Mouse (Mus musculus): ENCODE measurements around the gene Tnni3k. TPM values are rescaled to one million over a fixed set of nuclear protein-coding genes. Genes with fewer than 3 reads are reported as not detected.
A peak's percentile ranks its signal among the peaks of the same experiment; 100 is the strongest.
"Not testable (repeated sequence)": the region's sequence is repeated elsewhere in the genome, so short reads cannot be mapped to it uniquely, and the experiment has no call there.

The Tnni3k gene
- polyA plus RNA-seq, 1 experiment: not detected

- H3K27me3 ChIP-seq (ENCODE audit: control insufficient read depth, insufficient read depth, low read length): no peaks in the 10 kb centered on the region
Measured at GRCm38 (mm10) chr3:154834373-154834772, 220.8 kb downstream of the Tnni3k start.

GRCm38 (mm10) chr3:154825739-154826138 is 229.5 kb downstream of the Tnni3k start:
- Histone ChIP-seq H3K4me3 (ENCODE audit: control insufficient read depth, low read depth, low read length) (no peak overlapping the region), H3K4me1 (ENCODE audit: control insufficient read depth, insufficient read depth, low read length) (no peaks in the 10 kb centered on the region), H3K36me3 (ENCODE audit: control insufficient read depth, insufficient read depth, low read length) (no peaks in the 10 kb centered on the region), H3K27me3 (ENCODE audit: control insufficient read depth, insufficient read depth, low read length) (no peaks in the 10 kb centered on the region), H3K27ac (ENCODE audit: control insufficient read depth, insufficient read depth, low read depth, low read length) (no peak overlapping the region)
- no peak for TF ChIP-seq POLR2A (IDR thresholded peaks at IDR 0.05; ENCODE audit: control insufficient read depth, low read depth, low read length)

More at GRCm38 (mm10) chr3:154834373-154834772, 220.8 kb downstream of the Tnni3k start:
- Histone ChIP-seq H3K36me3 (ENCODE audit: control insufficient read depth, insufficient read depth, low read length) (no peaks in the 10 kb centered on the region), H3K4me1 (ENCODE audit: control insufficient read depth, insufficient read depth, low read length) (no peaks in the 10 kb centered on the region), H3K4me3 (ENCODE audit: control insufficient read depth, low read depth, low read length) (no peak overlapping the region), H3K27ac (ENCODE audit: control insufficient read depth, insufficient read depth, low read depth, low read length) (no peak overlapping the region)
- no peak for TF ChIP-seq CTCF (IDR thresholded peaks at IDR 0.05; ENCODE audit: control insufficient read depth, insufficient read depth, insufficient replicate concordance, low read depth, low read length)
- no peak for TF ChIP-seq POLR2A (IDR thresholded peaks at IDR 0.05; ENCODE audit: control insufficient read depth, low read depth, low read length)

- H3K27me3 ChIP-seq (ENCODE audit: control insufficient read depth, insufficient read depth, low read length): no peaks in the 10 kb centered on the region
- TF ChIP-seq CTCF (IDR thresholded peaks at IDR 0.05; ENCODE audit: control insufficient read depth, insufficient read depth, insufficient replicate concordance, low read depth, low read length) (no peak), POLR2A (IDR thresholded peaks at IDR 0.05; ENCODE audit: control insufficient read depth, low read depth, low read length) (no peak)
- H3K36me3 ChIP-seq (ENCODE audit: control insufficient read depth, insufficient read depth, low read length): no peaks in the 10 kb centered on the region
- H3K27ac ChIP-seq (ENCODE audit: control insufficient read depth, insufficient read depth, low read depth, low read length): no peak overlapping the region
- no peaks in the 10 kb centered on the region for H3K4me1 ChIP-seq (ENCODE audit: control insufficient read depth, insufficient read depth, low read length)
- H3K4me3 ChIP-seq (ENCODE audit: control insufficient read depth, low read depth, low read length): no peak overlapping the region
Measured at GRCm38 (mm10) chr3:154824713-154825112, 230.5 kb downstream of the Tnni3k start.

- H3K4me3 ChIP-seq (ENCODE audit: control insufficient read depth, low read depth, low read length); H3K4me1 ChIP-seq (ENCODE audit: control insufficient read depth, insufficient read depth, low read length); H3K36me3 ChIP-seq (ENCODE audit: control insufficient read depth, insufficient read depth, low read length); H3K27me3 ChIP-seq (ENCODE audit: control insufficient read depth, insufficient read depth, low read length); H3K27ac ChIP-seq (ENCODE audit: control insufficient read depth, insufficient read depth, low read depth, low read length): not testable (repeated sequence)
Measured at GRCm38 (mm10) chr3:154819684-154820083, 235.5 kb downstream of the Tnni3k start.

- Histone ChIP-seq H3K4me3 (ENCODE audit: control insufficient read depth, low read depth, low read length) (no peak overlapping the region), H3K27ac (ENCODE audit: control insufficient read depth, insufficient read depth, low read depth, low read length) (no peak overlapping the region), H3K27me3 (ENCODE audit: control insufficient read depth, insufficient read depth, low read length) (no peaks in the 10 kb centered on the region), H3K4me1 (ENCODE audit: control insufficient read depth, insufficient read depth, low read length) (peaks cover 2% of the 10 kb centered on the region; the same call in 1 of the 2 replicates), H3K36me3 (ENCODE audit: control insufficient read depth, insufficient read depth, low read length) (no peaks in the 10 kb centered on the region)
- TF ChIP-seq POLR2A (IDR thresholded peaks at IDR 0.05; ENCODE audit: control insufficient read depth, low read depth, low read length) (no peak), CTCF (IDR thresholded peaks at IDR 0.05; ENCODE audit: control insufficient read depth, insufficient read depth, insufficient replicate concordance, low read depth, low read length) (peak; percentile 97)
Measured at GRCm38 (mm10) chr3:154817732-154818131, 237.5 kb downstream of the Tnni3k start.

GRCm38 (mm10) chr3:154816801-154817625 is 238.2 kb downstream of the Tnni3k start:
- Histone ChIP-seq H3K27me3 (ENCODE audit: control insufficient read depth, insufficient read depth, low read length) (no peaks in the 10 kb centered on the region), H3K36me3 (ENCODE audit: control insufficient read depth, insufficient read depth, low read length) (no peaks in the 10 kb centered on the region), H3K4me1 (ENCODE audit: control insufficient read depth, insufficient read depth, low read length) (peaks cover 2% of the 10 kb centered on the region; the same call in 1 of the 2 replicates), H3K27ac (ENCODE audit: control insufficient read depth, insufficient read depth, low read depth, low read length) (no peak overlapping the region), H3K4me3 (ENCODE audit: control insufficient read depth, low read depth, low read length) (no peak overlapping the region)
- TF ChIP-seq CTCF (IDR thresholded peaks at IDR 0.05; ENCODE audit: control insufficient read depth, insufficient read depth, insufficient replicate concordance, low read depth, low read length): no peak
- TF ChIP-seq POLR2A (IDR thresholded peaks at IDR 0.05; ENCODE audit: control insufficient read depth, low read depth, low read length): no peak

- Histone ChIP-seq H3K27me3 (ENCODE audit: control insufficient read depth, insufficient read depth, low read length) (no peaks in the 10 kb centered on the region), H3K36me3 (ENCODE audit: control insufficient read depth, insufficient read depth, low read length) (no peaks in the 10 kb centered on the region), H3K4me1 (ENCODE audit: control insufficient read depth, insufficient read depth, low read length) (peaks cover 2% of the 10 kb centered on the region; the same call in 1 of the 2 replicates), H3K27ac (ENCODE audit: control insufficient read depth, insufficient read depth, low read depth, low read length) (no peak overlapping the region), H3K4me3 (ENCODE audit: control insufficient read depth, low read depth, low read length) (no peak overlapping the region)
- TF ChIP-seq POLR2A (IDR thresholded peaks at IDR 0.05; ENCODE audit: control insufficient read depth, low read depth, low read length) (no peak), CTCF (IDR thresholded peaks at IDR 0.05; ENCODE audit: control insufficient read depth, insufficient read depth, insufficient replicate concordance, low read depth, low read length) (no peak)
Measured at GRCm38 (mm10) chr3:154816231-154816630, 239.0 kb downstream of the Tnni3k start.
